Mouse (Mus musculus): ENCODE measurements around the gene Brd1. TPM values are rescaled to one million over a fixed set of nuclear protein-coding genes. Genes with fewer than 3 reads are reported as not detected.
"Not testable (repeated sequence)": the region's sequence is repeated elsewhere in the genome, so short reads cannot be mapped to it uniquely, and the experiment has no call there.

Brd1 gene
- total RNA-seq, 1 experiment from 2014 or later: 98.1 TPM

GRCm38 (mm10) chr15:88733041-88733751 is 837 bp downstream of the Brd1 start:
- peak; percentile 10; the same call in 1 of the 2 replicates for ATAC-seq (ENCODE audit: extremely low read depth, insufficient number of reproducible peaks, low FRiP score, poor library complexity, severe bottlenecking)

GRCm38 (mm10) chr15:88732405-88733020 is 1.5 kb downstream of the Brd1 start:
- peak; percentile 49 for ATAC-seq (ENCODE audit: extremely low read depth, insufficient number of reproducible peaks, low FRiP score, poor library complexity, severe bottlenecking)

- ATAC-seq (ENCODE audit: extremely low read depth, insufficient number of reproducible peaks, low FRiP score, poor library complexity, severe bottlenecking): no peak
Observed at GRCm38 (mm10) chr15:88730717-88731116, 3.3 kb downstream of the Brd1 start.

GRCm38 (mm10) chr15:88727204-88727603 is 6.8 kb downstream of the Brd1 start:
- ATAC-seq (ENCODE audit: extremely low read depth, insufficient number of reproducible peaks, low FRiP score, poor library complexity, severe bottlenecking): no peak

GRCm38 (mm10) chr15:88725036-88725435 is 9.0 kb downstream of the Brd1 start:
- ATAC-seq (ENCODE audit: extremely low read depth, insufficient number of reproducible peaks, low FRiP score, poor library complexity, severe bottlenecking): no peak

- no peak for ATAC-seq (ENCODE audit: extremely low read depth, insufficient number of reproducible peaks, low FRiP score, poor library complexity, severe bottlenecking)
Observed at GRCm38 (mm10) chr15:88724311-88724710, 9.7 kb downstream of the Brd1 start.

DNA sequence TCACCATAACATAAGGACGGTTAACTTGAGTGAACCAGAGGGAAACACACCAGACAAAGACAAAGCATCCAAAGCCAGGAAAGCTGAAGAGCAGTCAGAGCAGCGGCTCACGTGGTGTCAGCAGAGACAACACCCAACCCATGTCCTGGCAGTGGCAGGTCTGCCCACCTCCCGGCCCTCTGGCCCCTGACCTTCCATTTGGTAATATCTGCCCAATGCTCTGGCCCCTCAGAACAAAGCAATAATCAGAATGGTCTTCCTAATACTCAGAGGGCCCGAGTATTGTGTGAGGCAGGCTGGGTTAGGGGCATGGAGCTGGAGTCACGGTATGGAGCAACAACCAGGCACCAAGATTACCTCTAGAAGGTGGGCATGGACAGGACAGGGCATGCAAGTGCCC is 10.8 kb downstream of the Brd1 start:
- no peak for ATAC-seq (ENCODE audit: extremely low read depth, insufficient number of reproducible peaks, low FRiP score, poor library complexity, severe bottlenecking)

DNA sequence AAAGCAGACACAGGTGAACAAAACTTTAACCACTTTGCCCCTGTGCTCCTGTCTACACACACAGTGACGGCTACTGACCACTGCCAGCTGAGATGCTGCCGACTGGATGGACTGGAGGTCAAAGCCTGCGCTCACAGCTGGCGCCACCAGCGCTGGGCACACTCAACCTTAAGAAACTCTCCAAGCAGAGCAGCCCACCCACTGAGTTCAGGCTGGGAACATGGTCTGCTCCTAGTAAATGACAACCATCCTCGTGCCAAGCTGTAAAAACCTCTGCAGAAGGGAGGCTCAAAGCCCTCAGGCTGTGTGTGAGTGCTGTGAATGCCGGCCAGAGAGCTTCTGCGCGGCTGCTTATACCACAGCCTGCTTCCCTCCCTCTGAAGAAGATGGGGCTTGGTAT is 16.8 kb downstream of the Brd1 start:
- ATAC-seq (ENCODE audit: extremely low read depth, insufficient number of reproducible peaks, low FRiP score, poor library complexity, severe bottlenecking): no peak

- ATAC-seq (ENCODE audit: extremely low read depth, insufficient number of reproducible peaks, low FRiP score, poor library complexity, severe bottlenecking): peak; percentile 37; the same call in 1 of the 2 replicates
Observed at GRCm38 (mm10) chr15:88716350-88716749, 17.7 kb downstream of the Brd1 start.

DNA sequence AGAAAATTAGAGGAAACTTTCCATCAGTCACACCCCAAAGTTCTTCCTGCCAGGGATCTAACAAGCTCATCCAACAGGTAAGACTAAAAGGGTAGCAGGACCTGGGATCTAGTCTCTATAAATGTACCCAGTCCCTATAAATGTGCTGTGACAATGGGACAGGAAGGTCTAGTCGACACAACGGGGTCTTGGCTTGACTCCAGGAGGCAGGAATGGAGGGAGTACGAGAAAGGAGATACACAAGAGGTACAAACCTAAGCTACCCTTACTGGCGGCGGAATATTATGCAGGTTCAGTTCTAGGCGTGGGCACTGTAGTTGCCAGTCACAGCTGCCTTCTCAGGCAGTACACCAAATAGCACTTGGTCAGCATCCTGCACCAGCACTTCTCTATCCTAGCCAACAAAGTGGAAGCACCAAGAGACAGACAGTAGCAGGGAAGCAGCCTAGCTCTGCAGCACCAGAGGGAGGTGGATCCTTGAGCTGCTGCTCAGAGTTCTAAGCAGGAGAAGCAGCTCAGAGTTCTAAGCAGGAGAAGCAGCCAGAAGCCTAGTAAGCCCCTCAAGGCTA is 19.9 kb downstream of the Brd1 start:
- no peak for ATAC-seq (ENCODE audit: extremely low read depth, insufficient number of reproducible peaks, low FRiP score, poor library complexity, severe bottlenecking)

GRCm38 (mm10) chr15:88712501-88712900 is 21.5 kb downstream of the Brd1 start:
- ATAC-seq (ENCODE audit: extremely low read depth, insufficient number of reproducible peaks, low FRiP score, poor library complexity, severe bottlenecking): no peak

DNA sequence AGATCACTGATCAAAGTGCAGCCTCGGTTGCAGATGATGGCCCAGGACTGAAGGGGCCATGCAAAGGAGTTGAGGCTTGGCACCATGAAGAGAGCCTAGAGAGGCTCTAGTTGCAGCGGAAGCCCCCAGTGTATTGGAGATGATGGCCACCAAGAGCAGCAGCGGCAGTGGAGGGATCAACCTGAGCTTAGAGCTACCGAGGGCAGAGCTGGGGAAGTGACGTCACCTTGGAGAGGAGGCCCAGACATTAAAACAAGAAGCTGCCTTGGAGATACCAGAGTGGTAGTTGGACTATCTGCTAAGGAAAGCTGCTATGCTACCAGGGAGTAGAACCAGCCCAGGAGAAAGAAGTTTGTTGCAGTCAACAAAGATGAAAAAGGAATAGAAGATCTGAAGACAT is 24.2 kb downstream of the Brd1 start:
- ATAC-seq (ENCODE audit: extremely low read depth, insufficient number of reproducible peaks, low FRiP score, poor library complexity, severe bottlenecking): no peak

DNA sequence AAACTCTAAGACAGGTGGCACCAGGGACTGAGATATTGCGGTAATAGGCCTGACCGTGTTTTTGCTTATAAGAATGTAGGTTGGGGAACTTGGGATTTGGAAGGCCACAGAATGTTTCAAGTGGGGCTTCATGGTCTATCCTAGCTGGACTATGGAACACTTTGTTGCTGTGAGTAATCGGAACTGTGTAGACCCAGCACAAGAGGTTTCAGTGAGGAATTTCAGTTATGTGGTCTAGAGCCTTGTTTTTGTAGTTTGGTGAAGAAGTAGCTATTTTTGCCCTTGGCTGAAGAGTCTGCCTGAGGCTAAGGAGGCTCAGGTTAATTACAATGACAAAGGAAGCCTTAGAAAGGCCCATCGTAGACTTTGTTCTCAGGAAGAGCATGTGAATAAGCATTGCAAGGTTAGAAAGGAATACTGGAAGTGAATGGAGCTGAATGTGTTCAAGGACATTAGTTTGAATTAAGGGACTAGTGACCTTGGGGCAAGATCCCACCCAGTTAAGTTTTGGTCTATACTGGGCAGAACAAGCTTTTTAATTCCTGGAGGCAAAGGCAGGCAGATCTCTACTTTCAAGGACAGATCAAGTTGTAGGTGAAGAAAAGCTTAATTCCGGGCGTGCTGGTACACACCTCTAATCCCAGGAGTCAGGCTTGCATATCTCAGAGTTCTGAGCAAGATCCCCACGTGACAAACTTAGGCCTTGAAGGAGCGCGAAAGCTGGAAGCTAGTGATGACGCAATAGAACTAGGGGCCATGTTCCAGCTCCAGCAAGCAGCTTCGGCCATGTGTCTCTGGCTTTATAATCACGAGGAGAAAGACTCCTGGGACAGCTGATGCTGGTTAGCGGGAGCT is 25.1 kb downstream of the Brd1 start:
- no peak for ATAC-seq (ENCODE audit: extremely low read depth, insufficient number of reproducible peaks, low FRiP score, poor library complexity, severe bottlenecking)

GRCm38 (mm10) chr15:88708204-88708603 is 25.8 kb downstream of the Brd1 start:
- no peak for ATAC-seq (ENCODE audit: extremely low read depth, insufficient number of reproducible peaks, low FRiP score, poor library complexity, severe bottlenecking)

DNA sequence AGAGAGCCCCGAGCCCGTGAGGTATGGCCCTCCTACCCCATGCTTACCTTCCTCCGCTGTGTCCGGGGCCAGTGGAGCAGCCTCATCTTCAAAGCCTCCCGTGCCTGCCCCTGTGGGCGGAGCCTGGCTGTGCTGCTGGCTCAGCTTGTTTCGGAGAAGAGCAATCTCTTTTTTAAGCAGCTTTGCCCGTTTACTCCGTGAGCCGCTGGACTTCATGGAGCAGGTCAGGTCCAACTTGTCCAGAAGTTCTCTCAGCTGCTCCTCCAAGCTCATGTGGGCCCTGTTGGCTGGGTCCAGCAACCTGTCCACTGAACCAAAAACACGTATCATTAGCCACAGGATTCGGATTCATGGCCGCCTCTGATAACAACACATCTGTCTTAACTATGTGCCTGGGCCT is 27.0 kb downstream of the Brd1 start:
- ATAC-seq (ENCODE audit: extremely low read depth, insufficient number of reproducible peaks, low FRiP score, poor library complexity, severe bottlenecking): not testable (repeated sequence)

GRCm38 (mm10) chr15:88706320-88706719 is 27.7 kb downstream of the Brd1 start:
- no peak for ATAC-seq (ENCODE audit: extremely low read depth, insufficient number of reproducible peaks, low FRiP score, poor library complexity, severe bottlenecking)

DNA sequence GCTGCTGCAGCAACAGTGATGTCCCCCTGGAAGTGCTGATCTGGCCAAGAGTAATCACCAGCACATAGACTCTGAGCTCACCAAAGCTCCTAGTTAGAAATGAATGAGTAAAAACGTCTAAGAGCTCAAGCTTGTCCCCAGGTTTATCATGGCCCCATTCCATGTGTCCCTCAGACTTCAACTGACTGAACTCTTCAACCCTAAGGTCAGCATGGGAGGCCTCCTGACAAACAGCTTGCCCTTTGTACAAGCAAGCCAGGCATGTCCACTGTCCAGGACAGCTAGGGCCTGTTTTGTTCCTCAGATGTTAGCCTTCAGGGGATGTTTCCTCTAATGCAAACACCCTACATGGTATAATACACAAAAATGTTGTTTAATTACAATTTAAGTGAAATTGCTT is 29.7 kb downstream of the Brd1 start:
- no peak for ATAC-seq (ENCODE audit: extremely low read depth, insufficient number of reproducible peaks, low FRiP score, poor library complexity, severe bottlenecking)

GRCm38 (mm10) chr15:88702501-88702900 is 31.5 kb downstream of the Brd1 start:
- ATAC-seq (ENCODE audit: extremely low read depth, insufficient number of reproducible peaks, low FRiP score, poor library complexity, severe bottlenecking): no peak

DNA sequence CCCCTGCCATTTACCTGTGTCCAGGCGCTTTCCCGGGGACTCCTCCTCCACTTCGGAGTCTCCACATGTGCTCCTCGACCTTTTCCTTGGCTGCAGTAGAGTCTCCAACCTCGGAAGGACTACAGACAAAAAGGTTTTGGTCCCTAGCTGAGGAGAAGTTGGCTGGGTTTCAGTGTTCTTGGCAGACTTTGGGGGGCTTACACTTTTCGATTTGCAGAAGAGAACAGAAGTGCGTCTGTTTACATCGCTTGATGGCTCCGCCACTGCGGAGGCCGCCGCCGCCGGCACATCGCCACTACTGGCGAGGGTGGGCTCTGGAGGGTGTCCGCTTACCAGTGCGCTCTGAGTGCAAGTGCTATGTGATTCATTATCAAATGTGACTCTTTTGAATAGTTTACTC is 33.3 kb downstream of the Brd1 start:
- ATAC-seq (ENCODE audit: extremely low read depth, insufficient number of reproducible peaks, low FRiP score, poor library complexity, severe bottlenecking): no peak
